Mouse (Mus musculus) c-Kit-positive CD71-positive TER-119-negative erythroid progenitor cells, embryonic 14.5 days (primary cell): Measurements from ENCODE around the gene Hemk1.
A peak's percentile ranks its signal among the peaks of the same experiment; 100 is the strongest.

Source experiments
- DNase-seq: peaks from one replicate; pipeline ENCODE4 v3.0.0-alpha.2; 2013; ENCODE audit warnings: low read depth

The Hemk1 gene

DNA sequence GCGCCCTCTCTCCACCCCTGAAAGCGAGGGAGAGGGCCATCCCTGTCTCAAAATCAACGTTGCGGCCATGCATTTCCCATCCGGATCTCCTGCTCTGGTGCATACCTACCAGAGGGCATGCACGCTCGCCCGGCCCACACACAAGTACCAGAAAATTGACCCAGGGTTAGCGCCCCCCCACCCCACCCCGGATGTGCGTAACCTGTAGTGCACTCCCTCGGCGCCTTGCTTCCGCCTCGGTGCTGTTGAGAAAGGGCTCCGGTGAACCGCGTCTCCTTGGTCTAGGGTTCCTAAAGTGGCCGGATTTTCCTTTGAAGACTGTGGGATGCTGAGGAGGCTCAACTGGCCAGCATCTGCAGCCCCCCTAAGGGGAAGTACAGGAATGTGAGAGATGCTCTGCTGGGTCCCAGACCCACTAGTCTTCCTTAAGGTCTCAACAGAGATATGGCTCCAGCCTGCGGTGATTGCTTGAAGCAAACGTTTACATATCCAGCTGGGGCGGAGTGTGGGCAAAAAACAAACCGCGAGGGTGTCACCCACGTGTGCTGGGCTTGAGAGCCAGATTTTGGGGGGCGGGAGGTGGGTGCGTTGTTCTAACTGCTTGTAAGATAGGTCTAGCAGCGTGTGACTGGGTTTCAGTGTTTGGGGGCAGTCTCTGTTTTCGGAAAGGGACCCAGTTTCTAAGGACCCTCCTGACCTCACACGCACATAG is at the start of gene Hemk1:
Hemk1 (minus strand) TSS at position 179 of the 712 bp plus-strand sequence.
- DNase-seq, result peak; percentile 70

DNA sequence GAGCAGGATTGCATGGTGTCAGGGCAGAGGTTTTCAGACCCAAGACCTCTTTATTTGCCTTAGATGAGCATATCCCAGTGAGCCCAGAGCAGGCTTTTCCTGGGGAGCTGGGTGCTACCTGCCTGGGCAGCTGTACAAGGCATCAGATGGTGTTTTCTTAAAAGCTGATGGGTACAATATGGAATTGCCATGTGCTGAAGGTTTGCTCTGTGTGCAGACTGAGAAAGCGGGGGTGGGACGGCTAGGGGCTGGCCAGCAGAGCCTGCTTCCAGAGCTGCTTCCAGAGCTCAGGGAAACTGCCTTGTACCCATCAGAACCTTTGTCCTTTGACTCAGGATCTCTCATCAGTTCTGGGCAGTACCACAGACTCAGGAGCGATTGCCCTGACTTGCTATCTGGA is 49.6 kb upstream of the Hemk1 start:
- no peak for DNase-seq

DNA sequence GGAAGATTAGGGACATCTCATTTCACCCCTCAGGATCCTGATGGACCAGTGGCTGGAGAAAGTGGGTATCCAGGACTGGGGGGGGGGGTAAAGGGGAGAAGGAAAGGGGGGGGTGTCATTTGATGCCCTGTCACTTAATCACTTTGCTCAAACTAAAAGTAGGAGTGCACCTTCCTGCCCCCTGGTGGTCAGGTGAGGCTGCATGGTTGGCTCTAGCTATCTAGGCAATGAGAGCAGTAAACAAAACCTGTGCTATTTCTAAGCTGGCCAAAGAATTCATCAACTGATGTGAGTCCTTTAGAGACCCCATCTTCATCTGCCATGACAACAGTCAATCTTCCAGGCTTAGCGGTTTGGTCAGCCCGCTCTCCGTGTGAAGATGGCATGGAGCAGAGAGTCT is 48.6 kb upstream of the Hemk1 start:
- no peak for DNase-seq

DNA sequence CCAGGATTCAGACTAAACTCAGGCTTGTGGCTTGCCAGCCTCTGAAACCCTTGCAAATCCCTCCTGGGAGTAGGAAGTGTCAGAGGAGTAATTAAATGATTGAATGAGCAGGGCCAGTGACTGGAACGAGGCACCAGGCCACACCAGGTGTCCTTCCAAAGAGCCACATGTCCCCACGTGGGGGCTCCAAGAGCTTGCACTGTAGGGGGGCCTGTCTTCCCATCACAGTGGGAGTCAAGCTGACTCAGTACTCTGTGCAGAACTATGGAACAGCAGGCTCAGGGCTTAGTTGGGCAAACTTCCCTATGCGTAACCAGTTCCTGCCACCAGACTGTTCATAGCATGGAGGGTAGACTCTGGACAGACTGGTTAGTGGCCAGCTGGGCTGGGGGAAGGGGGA is 46.2 kb upstream of the Hemk1 start:
- no peak for DNase-seq

DNA sequence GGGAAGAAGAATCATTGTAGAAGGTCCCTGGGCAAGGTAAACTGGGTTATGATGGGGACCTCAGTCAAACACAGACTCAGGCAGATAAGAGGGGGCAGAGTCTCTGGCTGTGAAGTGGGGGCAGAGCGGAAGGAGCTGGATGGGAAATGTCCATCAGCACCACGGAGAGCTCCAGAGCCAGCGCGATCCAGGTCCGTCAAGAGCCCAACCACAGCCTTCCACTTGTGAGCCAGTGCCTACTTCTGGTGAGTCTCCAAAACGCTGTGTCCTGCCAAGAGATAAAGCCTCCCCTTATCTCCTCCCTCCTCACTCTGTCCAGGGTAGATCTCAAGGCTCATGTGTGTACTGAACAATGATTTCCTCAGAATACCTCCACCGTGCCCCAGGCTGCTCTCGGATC is 43.6 kb upstream of the Hemk1 start:
- DNase-seq, result no peak

DNA sequence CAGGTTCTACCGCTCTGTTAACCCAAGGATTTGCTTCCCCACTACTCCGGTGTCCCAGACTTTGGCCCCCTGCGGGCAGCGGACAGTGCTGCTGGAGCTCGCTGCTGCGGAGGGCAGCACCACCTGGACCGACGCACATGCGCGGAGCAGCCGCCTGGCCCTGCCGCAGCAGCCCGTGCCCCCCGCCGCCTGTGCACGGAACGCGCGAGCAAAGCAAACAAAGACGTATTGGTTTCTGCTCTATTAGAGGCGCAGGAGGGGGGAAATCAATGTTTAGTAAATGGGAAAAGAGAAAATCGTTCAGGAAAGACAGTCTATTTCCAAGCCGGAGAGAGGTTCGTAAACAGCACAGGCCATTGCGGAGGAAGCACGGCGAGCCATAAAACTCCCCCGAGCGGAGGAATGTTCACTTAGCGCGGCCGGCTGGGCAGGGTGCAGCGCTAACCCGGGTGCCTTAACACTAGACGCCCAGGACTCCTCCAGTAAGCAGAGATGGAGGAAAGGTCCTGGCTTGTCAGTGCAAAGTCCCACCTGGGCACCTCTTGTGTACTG is 39.9 kb upstream of the Hemk1 start:
- DNase-seq, result no peak

DNA sequence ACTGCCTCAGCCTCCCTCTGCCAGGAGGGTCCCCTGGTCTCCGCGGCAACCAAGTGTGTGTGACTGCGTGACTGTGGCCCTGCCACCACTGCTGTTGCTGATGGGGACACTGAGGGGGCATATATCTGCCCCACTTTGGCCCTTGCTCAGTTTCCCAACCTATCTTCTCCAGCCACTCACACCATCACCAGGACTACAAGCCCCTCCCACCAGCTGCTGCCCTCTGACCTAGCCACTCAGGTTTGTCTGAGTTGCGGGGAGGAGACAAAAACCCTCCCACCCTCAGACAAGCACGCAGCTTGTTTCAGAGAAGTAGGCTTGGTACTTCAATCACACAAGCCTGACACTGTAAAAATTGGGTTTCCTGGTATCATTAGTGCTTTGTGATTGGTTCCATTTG is 37.3 kb upstream of the Hemk1 start:
- no peak for DNase-seq

DNA sequence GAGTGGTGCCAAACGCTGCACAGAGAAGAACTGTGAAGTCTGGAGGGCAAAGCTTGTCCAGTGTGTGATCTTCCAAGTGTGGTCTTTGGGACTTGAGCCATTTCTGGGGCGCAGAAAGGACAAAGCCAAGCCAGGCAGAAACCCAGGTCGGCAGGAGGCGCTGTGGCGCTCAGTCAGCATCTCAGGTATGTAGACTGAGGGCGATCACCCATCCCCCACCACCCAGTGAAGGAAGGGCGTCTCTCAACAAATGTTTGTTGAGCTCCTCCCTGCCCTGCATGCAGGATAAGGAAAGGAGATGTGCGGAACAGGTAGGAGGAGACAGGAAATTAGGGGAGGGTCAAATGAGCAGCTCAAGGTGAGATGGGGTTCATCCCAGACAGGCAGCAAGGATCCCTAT is 36.5 kb upstream of the Hemk1 start:
- peak; percentile 62 for DNase-seq

DNA sequence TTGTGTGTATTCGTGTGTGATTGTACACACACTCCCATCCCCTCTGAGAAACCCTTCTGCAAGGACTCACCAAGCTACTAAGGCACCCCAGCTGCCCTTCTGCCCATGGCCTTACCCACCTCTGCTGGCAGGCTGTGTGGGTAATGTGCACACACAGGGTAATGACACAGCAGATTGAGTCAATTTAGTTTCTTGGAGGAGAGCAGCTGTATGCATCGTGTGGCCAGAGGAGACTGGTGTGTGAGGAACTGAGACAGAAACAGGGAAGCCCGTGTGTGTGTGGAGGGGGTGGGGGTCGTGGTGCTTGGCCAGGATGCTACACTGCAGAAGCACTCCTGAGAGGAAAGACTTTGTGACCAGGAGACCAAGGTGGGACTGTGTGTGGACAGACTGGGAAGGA is 34.3 kb upstream of the Hemk1 start:
- DNase-seq, result no peak

DNA sequence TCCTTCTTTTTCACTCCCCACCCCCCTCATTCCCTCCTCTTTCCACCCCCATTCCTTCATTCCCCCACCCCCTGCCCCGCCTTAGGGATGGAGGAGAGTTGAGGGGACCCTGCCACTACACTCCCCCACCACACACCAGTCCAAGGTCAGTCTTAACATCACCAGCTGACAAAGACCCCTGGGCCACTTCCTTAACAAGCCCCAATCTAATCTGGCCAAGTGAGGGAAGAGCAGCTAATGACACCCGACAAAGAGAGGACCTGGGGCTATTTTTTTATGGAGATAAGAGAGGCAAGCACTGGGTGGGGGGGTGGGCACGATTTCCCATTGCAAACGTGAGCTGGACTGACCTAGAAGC is 31.9 kb upstream of the Hemk1 start:
- no peak for DNase-seq

DNA sequence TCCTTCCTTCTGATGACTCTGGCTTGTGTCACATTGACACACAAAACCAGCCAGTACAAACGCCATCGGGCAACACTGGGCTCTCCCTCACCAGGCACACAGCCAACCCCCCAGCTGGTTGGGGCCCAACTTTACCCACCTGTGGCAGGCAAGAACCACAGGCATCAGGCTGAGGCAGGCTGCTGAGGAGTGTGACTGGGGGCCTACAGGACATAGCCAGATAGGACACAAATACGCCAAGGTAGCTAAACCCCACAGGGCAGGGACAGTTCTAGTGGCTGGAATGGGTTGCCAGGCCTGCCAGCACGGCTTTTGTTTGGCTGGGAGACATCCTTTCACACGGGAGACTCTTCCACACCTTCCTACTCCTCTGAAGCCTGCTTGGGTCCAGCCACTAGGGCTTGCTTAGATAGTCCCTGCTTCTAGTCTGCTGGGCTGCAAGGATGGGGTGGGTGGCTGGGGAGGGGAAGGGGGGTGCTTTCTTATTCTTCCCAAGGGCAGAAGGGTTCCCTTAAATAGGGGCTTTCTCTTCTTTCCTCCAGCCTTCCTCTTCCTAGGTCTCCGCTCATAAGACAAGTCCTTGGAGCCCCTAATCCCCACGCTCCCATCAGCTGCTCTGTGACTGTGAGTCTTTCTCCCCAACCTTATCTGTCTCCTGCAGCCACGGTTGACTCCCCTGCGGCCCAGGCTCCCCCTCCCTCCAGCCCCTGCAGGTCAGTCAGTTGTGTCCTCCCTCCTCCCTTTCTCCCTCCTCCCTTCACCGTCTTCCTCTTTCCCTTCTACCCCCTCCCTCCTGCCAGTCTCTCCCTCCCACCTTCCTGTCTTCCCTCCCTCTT is 31.3 kb upstream of the Hemk1 start:
- peak; percentile 78 for DNase-seq

DNA sequence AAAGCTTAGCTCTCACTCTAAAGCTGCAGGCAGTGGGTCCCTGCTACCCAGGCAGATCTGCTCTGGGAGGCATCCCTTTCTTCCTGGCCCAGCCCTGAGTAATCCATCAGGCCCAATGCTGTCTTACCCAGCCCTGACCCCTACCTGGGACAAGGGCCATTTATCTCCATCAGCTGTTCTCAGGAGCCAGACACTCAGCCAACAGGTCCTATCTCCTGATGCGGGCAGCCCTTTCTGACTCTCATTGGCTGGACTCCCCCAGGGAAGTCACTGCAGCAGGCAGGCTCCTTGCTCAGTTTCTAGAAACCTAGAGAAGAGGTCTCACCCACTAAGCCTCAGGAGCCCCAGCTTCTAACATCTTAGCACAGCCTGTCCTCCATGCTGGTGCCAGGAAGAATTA is 30.2 kb upstream of the Hemk1 start:
- DNase-seq, result no peak

DNA sequence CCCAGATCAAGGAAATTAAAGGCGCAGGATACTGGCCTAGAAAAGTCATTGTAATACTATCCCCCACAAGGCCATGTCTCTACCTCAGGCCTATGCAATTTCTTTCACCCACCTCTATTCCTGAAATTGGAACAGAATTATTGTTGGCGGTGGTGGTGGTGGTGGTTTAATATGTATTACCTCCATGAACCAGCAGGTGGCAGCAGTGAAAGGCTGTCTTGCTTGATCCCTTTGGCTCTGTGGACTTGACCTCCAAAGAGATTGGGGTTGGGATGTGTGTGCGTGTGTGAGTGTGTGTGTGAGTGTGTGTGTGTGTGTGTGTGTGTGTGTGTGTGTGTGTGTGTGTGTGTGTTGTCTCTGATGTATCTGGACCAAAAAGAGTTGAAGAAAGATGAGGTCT is 28.5 kb upstream of the Hemk1 start:
- DNase-seq, result peak; percentile 46

DNA sequence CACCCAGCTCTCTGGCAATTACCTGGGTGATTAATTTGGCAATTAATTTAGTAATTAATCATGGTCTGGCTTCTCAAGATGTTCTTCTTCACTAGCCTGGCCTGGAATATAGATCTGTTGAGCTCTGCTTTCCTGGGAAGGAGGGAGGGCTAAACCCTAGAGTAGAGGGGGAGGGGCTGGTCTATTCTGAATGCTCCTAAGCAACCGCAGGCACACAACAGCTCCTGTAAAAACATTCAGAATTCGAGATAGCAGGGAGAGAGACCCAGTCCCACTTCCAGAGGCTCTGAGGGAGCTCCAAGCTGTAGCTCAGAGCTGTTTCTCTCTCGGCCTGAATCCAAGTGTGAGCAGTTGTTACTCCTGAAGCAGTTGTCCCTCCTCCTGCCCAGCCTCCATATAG is 22.8 kb upstream of the Hemk1 start:
- no peak for DNase-seq

DNA sequence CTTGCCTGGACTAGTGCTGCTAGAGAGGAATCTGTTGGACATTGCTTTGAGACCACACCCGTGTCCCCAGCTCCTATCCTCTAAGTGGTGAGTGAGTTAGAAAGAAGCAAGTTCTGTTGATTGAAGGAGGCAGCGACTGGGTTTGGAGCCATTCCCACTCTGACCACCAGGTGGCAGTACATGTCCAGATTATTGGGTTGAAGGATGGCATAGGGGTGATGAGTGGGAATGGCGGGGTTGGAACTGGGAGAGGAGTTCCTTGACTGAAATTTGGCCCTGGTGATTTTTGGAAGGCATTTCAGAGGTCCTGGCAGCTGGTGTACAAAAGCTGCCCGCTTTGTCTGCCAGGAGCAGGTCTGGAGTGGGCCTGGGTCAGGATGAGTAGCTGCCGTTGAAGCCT is 19.5 kb upstream of the Hemk1 start:
- DNase-seq, result peak; percentile 59

DNA sequence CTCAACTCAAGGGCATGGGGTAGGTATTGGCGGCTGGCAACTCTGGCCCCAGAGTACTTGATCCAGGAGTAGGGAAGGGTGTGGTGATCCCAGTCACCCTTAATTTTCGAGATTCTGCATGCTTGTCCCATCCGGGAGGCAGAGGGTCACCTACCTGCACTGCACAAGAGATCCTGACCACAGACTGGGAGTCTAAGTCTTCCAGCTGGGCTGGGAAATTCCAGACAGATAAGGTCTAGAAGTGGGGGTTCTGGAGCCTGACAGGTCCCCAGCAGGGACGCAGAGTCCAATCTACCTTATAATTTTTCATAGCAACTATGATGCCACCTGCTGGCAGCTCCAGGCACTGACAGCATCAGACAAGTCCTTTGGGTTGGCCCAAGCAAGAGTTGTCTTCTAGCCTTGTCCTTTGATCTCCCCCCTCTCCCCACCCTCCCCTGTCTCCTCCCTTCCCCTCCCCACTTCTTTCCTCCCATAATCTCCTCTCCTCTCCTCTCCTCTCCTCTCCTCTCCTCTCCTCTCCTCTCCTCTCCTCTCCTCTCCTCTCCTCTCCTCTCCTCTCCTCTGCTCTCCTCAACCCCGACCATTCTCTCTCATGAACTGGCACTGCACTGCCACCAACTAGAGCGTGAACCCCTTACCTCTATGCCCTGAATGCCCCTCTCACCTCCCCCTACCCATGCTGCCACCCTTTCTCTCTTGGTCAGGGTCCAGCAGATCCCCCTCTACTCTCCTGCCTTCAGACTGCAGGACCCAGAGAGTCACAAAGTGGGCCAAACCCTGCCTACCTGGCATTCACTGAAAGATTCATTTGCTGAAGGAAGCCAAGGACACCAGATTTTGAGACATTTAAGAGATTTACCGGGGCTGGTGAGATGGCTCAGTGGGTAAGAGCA is 18.0 kb upstream of the Hemk1 start:
- peak; percentile 67 for DNase-seq

DNA sequence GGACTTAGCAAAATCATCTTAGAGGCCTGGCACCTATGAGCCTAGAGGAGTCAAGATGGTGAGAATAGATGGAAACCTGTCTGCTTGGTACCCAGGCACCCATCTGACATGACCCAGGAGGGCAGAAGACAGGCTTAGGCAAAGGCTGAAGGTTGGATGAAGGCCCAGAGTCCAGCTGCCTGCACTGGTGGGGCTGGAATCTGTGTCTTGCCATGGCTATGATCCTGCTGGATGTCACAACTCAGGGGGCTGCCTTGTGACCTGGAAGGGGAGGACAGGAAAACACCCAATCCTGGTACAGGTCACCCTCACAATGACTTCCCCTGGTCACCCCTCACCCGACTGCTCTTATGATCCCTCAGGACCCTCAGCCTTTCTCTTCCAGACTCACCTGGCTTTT is 16.7 kb upstream of the Hemk1 start:
- DNase-seq, result no peak

DNA sequence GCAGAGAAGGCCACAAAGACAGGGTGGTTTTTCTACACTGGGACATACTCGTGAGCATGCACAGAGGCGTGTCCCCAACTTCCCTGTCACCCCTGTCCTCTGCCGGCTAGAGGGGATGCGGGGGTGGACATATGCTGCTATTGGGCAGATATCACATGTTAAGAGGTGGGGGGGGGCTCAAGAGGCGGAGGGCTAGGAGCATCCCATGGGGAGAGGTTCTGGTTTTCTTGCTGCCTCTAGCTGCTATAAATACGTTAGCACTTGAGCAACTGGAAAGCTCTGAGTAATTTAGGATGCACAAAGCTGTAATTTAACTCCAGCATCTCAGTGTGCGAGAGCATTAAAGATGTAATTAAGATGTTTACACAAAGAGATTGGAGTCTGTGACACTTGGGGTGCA is 11.2 kb upstream of the Hemk1 start:
- no peak for DNase-seq

DNA sequence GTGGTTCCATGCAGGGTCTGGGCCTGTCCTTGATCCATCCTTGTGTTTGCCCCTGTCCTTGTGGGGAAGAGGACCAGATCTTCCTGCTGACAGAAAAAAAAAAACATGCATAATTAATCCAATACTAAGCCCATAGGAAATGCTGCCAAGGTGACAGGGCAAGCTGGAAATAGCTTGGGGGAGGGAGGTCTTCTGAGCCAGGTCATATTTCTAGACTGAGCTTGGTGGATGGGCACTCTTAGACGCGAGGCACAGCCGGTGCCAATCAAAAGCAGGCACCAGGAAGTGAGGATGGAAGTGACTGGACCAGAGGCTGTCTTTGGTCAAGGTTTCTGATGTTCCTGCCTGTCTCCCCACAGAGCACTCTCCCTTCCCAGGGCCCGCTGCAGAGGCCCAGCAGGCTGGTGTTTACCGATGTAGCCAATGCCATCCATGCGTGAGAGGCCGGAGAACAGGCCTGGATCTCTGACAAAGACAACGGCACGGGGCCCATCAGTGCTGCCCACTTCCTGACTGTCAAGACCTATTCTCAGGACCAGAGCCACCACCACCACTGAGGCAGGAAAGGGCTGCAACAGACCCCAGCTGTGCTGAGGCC is 9.5 kb upstream of the Hemk1 start:
- DNase-seq, result no peak

DNA sequence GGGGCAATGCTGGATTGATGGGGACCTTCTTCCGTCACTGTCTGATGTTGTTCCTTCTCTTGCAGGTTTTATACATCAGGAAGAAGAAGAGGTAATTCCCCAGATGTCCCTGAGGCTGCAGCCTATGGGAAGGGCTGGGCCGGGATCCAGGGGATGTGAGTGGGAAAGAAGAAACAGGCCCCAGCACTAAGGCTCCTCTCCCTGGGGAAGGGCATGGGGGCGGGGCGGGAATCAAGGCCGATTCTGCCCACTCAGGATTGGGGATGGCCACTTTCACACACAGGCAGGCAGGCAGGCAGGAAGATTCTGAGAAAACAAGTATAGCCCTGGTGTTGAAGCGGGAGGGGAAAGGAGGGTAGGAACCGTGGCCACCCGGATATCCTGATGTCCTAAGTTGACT is 7.9 kb upstream of the Hemk1 start:
- DNase-seq, result no peak

DNA sequence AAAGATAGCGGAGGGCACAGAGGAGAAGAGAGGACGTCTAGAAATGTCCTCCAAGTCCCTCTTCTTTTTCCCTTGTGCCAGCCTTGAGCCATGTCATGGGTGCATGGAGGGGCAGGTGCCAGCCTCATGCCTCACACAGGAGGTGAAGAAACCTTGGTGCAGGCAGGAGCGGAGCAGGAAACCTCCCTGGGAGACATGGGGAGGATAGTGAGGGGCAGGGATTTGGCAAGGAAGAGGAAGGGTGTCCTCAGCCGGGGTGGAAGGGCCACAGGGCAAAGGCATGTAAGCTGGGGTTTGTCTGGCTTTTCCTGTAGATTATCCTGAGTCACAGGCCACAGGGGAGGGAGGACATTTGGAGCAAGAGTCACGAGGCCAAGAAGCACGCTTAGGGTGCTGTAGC is 5.9 kb upstream of the Hemk1 start:
- DNase-seq, result no peak
